Mouse (Mus musculus) stomach, postnatal 0 days (tissue): ENCODE results near the gene Nsmce4a. TPM values are rescaled to one million over a fixed set of nuclear protein-coding genes. Genes with fewer than 3 reads are reported as not detected.

Source experiments
- ATAC-seq: fragments of 200-750 bp; cut with Nextera tagmentation; 2 replicates; pipeline ENCODE4 v1.8.0; 2017; ENCODE audit not compliant: low FRiP score, low TSS enrichment
- DNase-seq: peaks from one replicate; pipeline ENCODE4 v3.0.0-alpha.2; 2016; ENCODE audit warnings: low spot score
- H3K27ac ChIP-seq: fragments of 300-500 bp; sonication (generic); replicated peaks from 2 replicates; pipeline ENCODE4 v1.5.1; 2014; ENCODE audit warnings: mild to moderate bottlenecking, control low read depth
- H3K27me3 ChIP-seq: fragments of 300-500 bp; sonication (generic); 2 replicates; pipeline ENCODE4 v1.6.1; 2014; ENCODE audit warnings: low read length; ENCODE audit not compliant: control insufficient read depth, insufficient read depth
- H3K36me3 ChIP-seq: fragments of 300-500 bp; sonication (generic); 2 replicates; pipeline ENCODE4 v1.6.1; 2014; ENCODE audit warnings: low read length, mixed read lengths; ENCODE audit not compliant: control insufficient read depth, insufficient read depth
- H3K4me1 ChIP-seq: fragments of 300-500 bp; sonication (generic); replicated peaks from 2 replicates; pipeline ENCODE4 v1.6.1; 2014; ENCODE audit warnings: antibody characterized with exemption; ENCODE audit not compliant: control insufficient read depth, insufficient read depth
- H3K4me2 ChIP-seq: fragments of 300-500 bp; sonication (generic); replicated peaks from 2 replicates; pipeline ENCODE4 v1.6.1; 2014; ENCODE audit warnings: low read depth, mild to moderate bottlenecking, control low read depth, moderate library complexity
- H3K4me3 ChIP-seq: fragments of 300-500 bp; sonication (generic); 2 replicates; pipeline ENCODE4 v1.5.1; 2014; ENCODE audit warnings: low read depth, low read length, control low read depth
- H3K9ac ChIP-seq: fragments of 300-500 bp; sonication (generic); 2 replicates; pipeline ENCODE4 v1.6.1; 2014; ENCODE audit warnings: mild to moderate bottlenecking, low read length, control low read depth, mixed read lengths
- H3K9me3 ChIP-seq: fragments of 300-500 bp; sonication (generic); 2 replicates; pipeline ENCODE4 v1.6.1; 2016; ENCODE audit warnings: low read length; ENCODE audit not compliant: control insufficient read depth
- CTCF ChIP-seq: IDR thresholded peaks from 2 replicates; pipeline ENCODE4 v1.5.1; 2016; ENCODE audit warnings: antibody characterized with exemption, low read depth, mild to moderate bottlenecking, moderate library complexity
- EP300 ChIP-seq: optimal IDR thresholded peaks from 2 replicates; pipeline ENCODE3; 2016; ENCODE audit warnings: antibody characterized with exemption
- WGBS: fragments of 180-500 bp; shearing (Covaris S2); extraction: QIAGEN DNeasy Blood & Tissue Kit; methylation state at CpG from one replicate; pipeline ENCODE4 v1.1.7; 2014; 5-methylcytosine and 5-hydroxymethylcytosine counted together
- polyA plus RNA-seq: library from polyadenylated mRNA; unstranded; fragments of >200 nt; fragmentation: Nextera tagmentation; extraction: Ambion mirVana; gene quantifications from 2 replicates; pipeline ENCODE4 v1.2.1, GENCODE M21; 2015

Nsmce4a gene
- polyA plus RNA-seq, 1 experiment from 2014 or later = 89.7 TPM

- DNase-seq (peak; percentile 97), ATAC-seq (peak; percentile 97)
- Histone ChIP-seq H3K36me3 (no peaks in the 10 kb centered on the region), H3K4me3 (peak overlapping the region; percentile 90), H3K4me2 (peak overlapping the region; percentile 82), H3K27me3 (no peaks in the 10 kb centered on the region), H3K4me1 (no peaks in the 10 kb centered on the region), H3K27ac (peak overlapping the region; percentile 99), H3K9ac (peak overlapping the region; percentile 95), H3K9me3 (no peaks in the 10 kb centered on the region)
- under 1% methylated on average over 75 of the region's 90 CpGs for WGBS
- TF ChIP-seq EP300 (peak; percentile 2), CTCF (peak; percentile 9; the same call in 1 of the 2 replicates)
Measured at GRCm38 (mm10) chr7:130519096-130520048, 53.5 kb downstream of the Nsmce4a start.

- H3K4me1 ChIP-seq = no peaks in the 10 kb centered on the region
- TF ChIP-seq EP300 = no peak
- TF ChIP-seq CTCF = no peak
- no peaks in the 10 kb centered on the region for H3K9me3 ChIP-seq
- H3K36me3 ChIP-seq = 0 out of 2 replicates have a peak, but pooled peaks cover 3% of the 10 kb centered on the region
- H3K27ac ChIP-seq = peak overlapping the region; percentile 99
- peak overlapping the region; percentile 95 for H3K9ac ChIP-seq
- H3K4me2 ChIP-seq = peak overlapping the region; percentile 82
- DNase-seq (no peak), ATAC-seq (no peak)
- no peaks in the 10 kb centered on the region for H3K27me3 ChIP-seq
- H3K4me3 ChIP-seq = peak overlapping the region; percentile 90
- 19% methylated on average over 26 of the region's 26 CpGs for WGBS
Measured at GRCm38 (mm10) chr7:130518213-130519095, 54.5 kb downstream of the Nsmce4a start.

- no peak overlapping the region for H3K4me3 ChIP-seq
- no peak overlapping the region for H3K27ac ChIP-seq
- WGBS = 90% methylated on average over 5 of the region's 5 CpGs
- no peaks in the 10 kb centered on the region for H3K27me3 ChIP-seq
- no peak for TF ChIP-seq EP300
- no peak for TF ChIP-seq CTCF
- no peaks in the 10 kb centered on the region for H3K4me1 ChIP-seq
- H3K9ac ChIP-seq = no peak overlapping the region
- ATAC-seq (no peak), DNase-seq (no peak)
- H3K9me3 ChIP-seq = no peaks in the 10 kb centered on the region
- H3K36me3 ChIP-seq = peaks cover 9% of the 10 kb centered on the region; the same call in 1 of the 2 replicates
- H3K4me2 ChIP-seq = no peak overlapping the region
Measured at GRCm38 (mm10) chr7:130510243-130510642, 62.7 kb downstream of the Nsmce4a start.

GRCm38 (mm10) chr7:130503006-130503405, 69.9 kb downstream of the Nsmce4a start:
- no peak for DNase-seq
- peaks cover 13% of the 10 kb centered on the region for H3K36me3 ChIP-seq
- 89% methylated on average over 5 of the region's 5 CpGs for WGBS

GRCm38 (mm10) chr7:130501499-130501898, 71.4 kb downstream of the Nsmce4a start:
- H3K9me3 ChIP-seq = no peaks in the 10 kb centered on the region
- no peaks in the 10 kb centered on the region for H3K27me3 ChIP-seq
- H3K4me2 ChIP-seq = no peak overlapping the region
- no peak overlapping the region for H3K9ac ChIP-seq
- peaks cover 13% of the 10 kb centered on the region for H3K36me3 ChIP-seq
- no peaks in the 10 kb centered on the region for H3K4me1 ChIP-seq
- no peak for DNase-seq
- TF ChIP-seq EP300 (no peak), CTCF (no peak)
- 59% methylated on average over 1 of the region's 1 CpGs for WGBS
- no peak for ATAC-seq
- no peak overlapping the region for H3K27ac ChIP-seq
- H3K4me3 ChIP-seq = no peak overlapping the region

More at GRCm38 (mm10) chr7:130503006-130503405, 69.9 kb downstream of the Nsmce4a start:
- H3K4me2 ChIP-seq = no peak overlapping the region
- no peak overlapping the region for H3K27ac ChIP-seq
- ATAC-seq = no peak
- H3K27me3 ChIP-seq = no peaks in the 10 kb centered on the region
- H3K9me3 ChIP-seq = no peaks in the 10 kb centered on the region
- H3K4me3 ChIP-seq = no peak overlapping the region
- no peak overlapping the region for H3K9ac ChIP-seq
- H3K4me1 ChIP-seq = no peaks in the 10 kb centered on the region
- TF ChIP-seq CTCF = no peak
- no peak for TF ChIP-seq EP300
